Mouse (Mus musculus): Measurements from ENCODE around the gene Rps19bp1.

DNA sequence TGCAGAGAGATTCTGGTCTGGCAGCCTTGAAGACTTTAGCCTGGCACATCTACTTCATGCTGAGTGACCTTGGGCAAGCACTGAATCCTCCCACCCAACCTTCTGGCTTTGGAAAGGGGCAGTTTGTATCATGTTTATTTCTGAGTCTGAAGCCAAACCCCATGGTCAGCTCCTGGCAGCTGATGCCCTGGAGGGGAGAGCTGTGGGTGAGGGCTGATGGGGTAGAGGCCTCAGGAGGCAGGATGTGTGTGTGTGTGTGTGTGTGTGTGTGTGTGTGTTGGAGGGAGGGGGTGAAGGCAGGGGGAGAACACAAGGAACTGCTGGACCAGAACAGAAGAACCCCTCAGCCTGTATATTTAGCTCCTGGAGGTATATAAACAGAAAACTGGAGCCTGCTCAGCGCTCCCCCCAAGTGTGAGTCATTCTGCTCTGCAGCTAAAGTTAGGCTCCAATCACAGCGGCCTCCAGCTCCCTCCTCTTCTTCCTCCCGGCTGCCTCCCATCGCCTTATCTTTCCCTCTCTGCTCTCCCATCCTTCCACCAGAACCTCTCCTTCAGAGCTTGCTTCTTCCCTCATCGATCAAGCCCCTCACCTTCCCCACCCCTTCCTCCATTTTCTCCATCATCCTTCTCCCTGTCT lies 14.1 kb upstream of the Rps19bp1 start:
- TF ChIP-seq CTCF (IDR thresholded peaks at IDR 0.05; ENCODE audit: low read depth, low read length) (no peak), POLR2A (IDR thresholded peaks at IDR 0.05; ENCODE audit: extremely low read depth, insufficient read depth, low read length) (no peak)

Measured in liver, adult 2 months (tissue).